Mouse (Mus musculus): ENCODE results near the gene Sirpa. TPM values are rescaled to one million over a fixed set of nuclear protein-coding genes. Genes with fewer than 3 reads are reported as not detected.

Sirpa gene
- 100 to 1,000 TPM; 846 to 850 TPM for total RNA-seq (2023)

GRCm38 (mm10) chr2:129592459-129593140 is at the start of gene Sirpa:
Sirpa (plus strand) TSS chr2:129592835.

Other genes with a start within 250 kb of the Sirpa start
- gene Il1b, start 221.7 kb upstream of the Sirpa start, total RNA-seq (2023), result 100 to 1,000 TPM; 288 to 415 TPM
- gene F830045P16Rik, start 56.2 kb upstream of the Sirpa start, total RNA-seq (2023), result under 1 TPM in 1 of 2 experiments, not detected in 1; 0.27 TPM
- not detected for gene Pdyn, start 107.0 kb downstream of the Sirpa start, total RNA-seq (2023)
- gene Stk35, start 207.7 kb downstream of the Sirpa start, total RNA-seq (2023), result 10 to 100 TPM; 34.2 to 34.6 TPM

All from monocyte, adult 59 days (primary cell).